Mouse (Mus musculus) lung, adult 2 months (tissue): Measurements from ENCODE around the gene Hdhd5.

ENCODE experiments used
- CTCF ChIP-seq: fragments of 200-500 bp; IDR thresholded peaks from 2 replicates; pipeline ENCODE4 v1.5.1; 2011; ENCODE audit warnings: mild to moderate bottlenecking, low read length, control low read depth; ENCODE audit not compliant: insufficient read depth
- POLR2A ChIP-seq: fragments of 200-500 bp; IDR thresholded peaks from 2 replicates; pipeline ENCODE4 v1.6.1; 2011; ENCODE audit warnings: low read depth, mild to moderate bottlenecking, control low read depth, low read length, borderline replicate concordance; ENCODE audit errors: extremely low read depth

DNA sequence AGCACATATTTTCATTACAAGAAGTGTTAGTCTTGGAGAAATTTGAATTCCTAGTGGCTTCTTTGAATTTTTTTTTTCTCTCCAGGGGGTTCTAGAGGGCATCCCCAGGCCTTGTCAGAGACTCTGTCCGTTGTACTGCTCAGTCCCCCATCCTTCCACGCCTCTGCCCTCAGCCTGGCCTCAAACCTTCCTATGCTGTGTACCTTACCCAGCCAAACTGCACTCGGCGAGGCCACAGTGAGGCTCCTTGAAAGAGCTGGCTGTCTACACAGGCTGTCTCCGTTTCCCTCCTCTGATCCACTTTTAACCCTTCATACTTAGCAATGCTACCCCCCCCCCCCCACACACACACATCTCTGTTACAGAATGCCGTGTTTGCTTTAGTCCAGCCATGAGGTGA lies 68.9 kb downstream of the Hdhd5 start:
- TF ChIP-seq CTCF (no peak), POLR2A (no peak)
